Mouse (Mus musculus): Measurements from ENCODE around the gene Nufip2.
A peak's percentile ranks its signal among the peaks of the same experiment; 100 is the strongest.
"Not testable (repeated sequence)": the region's sequence is repeated elsewhere in the genome, so short reads cannot be mapped to it uniquely, and the experiment has no call there.

The Nufip2 gene

DNA sequence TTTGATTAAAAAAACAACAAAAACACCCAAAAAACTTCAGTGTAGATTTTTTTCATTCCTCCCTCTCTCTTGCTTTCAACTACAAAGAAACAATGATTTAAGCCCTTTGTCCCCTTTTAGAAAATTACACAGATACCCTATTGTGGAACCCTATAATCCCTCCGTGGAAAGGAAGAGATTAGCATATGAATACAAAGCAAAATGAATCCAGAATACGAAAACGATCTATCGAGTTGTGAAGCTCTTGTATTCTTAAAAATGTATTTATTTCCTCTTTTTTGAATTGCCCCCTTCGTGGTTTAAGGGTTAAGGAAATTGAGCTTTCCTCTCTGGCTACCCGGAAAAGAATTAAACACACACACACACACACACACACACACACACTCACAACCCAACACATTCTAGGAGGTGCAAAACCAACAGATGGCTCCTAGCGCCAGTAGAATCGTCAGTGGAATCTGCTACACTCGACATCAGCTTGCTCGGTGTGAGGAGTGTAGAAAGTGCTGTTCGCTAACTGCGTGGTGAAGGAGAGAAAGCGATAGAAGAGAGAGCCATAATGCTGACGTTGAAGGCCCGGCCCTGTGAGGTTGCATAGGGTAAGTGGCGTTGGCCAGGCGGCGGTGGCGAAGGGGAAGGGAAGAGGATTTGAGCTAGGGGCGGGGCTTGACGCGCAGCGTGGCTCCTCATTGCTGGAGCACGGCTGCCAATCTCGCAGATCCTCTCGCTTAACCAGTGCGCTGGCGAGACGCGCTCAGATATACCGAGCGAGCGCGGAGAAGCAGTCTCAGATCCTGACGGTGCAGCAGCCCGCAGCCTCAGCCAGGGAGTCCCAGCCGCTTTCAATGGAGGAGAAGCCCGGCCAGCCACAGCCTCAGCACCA lies at the start of gene Nufip2:
Gene Nufip2 (plus strand): TSS at position 773 of the 883 bp plus-strand sequence.
- peak; percentile 99 to 100 for DNase-seq

DNA sequence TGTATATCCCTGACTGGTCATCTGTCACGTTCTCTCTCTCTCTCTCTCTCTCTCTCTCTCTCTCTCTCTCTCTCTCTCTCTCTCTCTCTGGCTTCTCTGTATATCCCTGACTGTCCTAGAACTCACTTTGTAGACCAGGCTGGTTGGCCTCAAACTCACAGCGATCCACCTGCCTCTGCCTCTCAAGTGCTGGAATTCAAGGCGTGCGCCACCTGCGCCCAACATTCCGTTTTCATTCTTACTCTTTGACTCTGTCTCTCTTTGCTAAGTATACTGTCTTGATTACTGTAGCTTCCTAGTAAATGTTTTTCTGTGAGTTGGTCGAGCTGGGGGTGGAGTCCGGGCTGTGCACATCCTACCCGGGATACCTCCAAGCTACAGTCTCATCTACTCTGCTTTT lies 44.6 kb upstream of the Nufip2 start:
- DNase-seq, result no peak

DNA sequence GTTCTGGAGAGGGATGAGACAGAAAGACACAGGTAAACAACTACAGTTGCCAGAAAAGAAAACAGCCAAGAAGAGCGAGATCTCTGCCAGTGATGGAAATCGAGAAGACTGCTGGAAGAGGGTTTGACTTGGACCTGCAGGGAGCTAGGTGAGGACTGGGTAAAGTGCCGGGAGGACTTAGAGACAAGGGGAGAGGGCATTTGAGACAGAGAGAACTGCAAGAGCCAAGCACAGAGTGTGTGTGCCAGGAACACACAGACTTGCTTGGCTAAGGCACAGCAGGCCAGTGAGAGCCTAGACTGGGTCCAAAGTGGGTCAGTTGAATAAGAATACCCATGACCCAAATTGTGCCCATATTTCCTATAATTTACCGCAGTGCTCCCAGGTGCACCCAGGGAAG lies 40.5 kb upstream of the Nufip2 start:
- DNase-seq, result no peak

DNA sequence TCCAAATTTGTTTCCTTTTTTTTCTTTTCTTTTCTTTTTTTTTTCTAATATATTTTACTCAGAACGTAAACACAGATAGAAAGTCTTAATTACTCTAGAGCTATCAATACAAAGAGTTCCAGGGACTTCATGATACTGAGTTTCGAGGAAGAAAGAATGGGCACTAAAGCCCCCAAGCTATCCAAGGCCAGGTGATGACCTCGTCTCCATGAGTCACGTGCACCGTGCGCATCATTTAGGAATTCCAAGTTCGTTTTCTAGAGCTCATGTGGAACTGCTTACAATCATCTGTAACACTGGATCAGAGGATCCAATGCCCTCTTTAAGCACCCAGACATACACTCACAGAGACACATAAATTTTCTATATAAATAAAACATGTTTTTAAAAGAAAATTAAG lies 37.1 kb upstream of the Nufip2 start:
- DNase-seq, result no peak

DNA sequence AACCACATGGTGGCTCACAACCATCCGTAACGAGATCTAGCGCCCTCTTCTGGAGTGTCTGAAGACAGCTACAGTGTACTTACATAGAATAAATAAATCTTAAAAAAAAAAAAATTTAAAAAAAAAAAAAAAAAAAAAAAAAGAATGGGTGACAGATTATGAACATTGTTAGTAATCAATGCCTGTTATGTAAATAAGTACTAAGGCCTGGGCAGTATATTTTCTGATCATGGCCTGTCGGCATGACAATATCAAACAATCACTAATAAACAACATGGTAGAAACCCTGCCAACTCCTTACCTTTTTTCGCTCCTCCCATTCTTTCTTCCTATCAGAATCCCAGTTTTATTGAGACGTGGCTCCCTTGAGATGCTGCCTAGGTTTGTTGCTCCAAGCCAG lies 33.5 kb upstream of the Nufip2 start:
- no peak for DNase-seq

DNA sequence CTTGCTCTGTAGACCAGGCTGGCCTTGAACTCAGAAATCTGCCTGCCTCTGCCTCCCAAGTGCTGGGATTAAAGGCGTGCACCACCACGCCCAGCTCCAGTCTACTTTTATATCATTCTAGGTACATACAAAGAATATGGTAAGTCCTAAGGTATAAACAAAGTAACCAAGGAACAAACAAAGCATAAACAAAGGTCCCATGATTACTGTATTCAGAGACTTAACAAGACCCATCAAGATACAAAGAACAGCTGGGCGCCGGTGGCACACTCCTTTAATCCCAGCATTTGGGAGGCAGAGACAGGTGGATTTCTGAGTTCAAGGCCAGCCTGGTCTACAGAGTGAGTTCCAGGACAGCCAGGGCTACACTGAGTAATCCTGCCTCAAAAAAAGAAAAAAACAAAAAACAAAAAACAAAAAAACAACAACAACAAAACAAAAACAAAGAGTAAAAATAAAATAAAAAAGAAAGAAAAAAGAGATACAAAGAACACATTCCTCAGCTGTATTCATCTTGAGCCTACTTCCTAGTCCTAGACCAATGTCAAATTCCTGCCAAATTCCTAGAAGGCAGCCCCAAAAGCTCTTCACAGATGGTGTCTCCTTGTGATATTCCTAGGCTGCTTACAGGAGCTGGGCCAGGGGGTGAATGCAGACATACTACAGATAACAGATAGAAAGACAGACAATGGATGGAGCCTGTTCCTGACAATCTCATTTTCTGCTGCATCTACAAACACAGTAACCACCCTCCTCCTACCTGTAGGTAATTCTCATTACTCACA lies 32.4 kb upstream of the Nufip2 start:
- DNase-seq, result not testable (repeated sequence)

DNA sequence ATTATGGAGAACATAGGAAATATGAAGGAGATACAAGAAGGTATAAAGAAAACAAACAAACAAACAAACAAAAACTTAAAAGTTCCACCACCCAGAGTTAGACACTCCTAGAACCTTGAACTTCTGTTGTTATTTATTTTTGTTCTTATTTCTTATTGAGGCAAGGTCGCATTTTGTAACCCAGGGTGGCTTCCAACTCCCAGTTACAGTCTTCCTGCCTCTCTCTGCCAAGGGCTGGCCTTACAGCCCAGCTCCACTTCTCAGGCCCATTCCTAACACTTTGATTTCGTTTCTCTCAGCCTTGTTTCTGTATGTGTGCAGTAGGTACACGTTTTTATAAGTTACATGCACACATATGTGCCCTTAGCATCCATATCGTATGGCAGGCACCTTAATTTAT lies 26.0 kb upstream of the Nufip2 start:
- DNase-seq, result no peak

DNA sequence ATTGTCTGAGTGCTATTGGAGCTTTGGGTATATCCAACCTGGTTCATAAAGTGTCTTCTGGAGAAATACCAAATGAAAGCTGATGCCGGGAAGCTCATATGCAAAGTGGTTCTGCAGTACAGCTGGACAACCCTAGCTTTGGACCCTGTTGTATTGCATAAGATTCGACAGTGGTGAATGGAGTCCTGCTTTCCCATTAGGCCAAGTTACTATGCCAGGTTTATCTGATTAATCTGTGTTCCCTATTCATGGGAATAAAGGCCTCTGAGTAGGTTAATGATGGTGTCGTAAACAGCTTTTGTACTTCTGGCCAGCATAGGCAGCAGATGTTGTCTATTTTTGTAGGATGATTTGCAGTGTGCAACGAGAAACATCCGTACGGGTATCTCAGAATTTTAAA lies 22.3 kb upstream of the Nufip2 start:
- DNase-seq, result no peak

DNA sequence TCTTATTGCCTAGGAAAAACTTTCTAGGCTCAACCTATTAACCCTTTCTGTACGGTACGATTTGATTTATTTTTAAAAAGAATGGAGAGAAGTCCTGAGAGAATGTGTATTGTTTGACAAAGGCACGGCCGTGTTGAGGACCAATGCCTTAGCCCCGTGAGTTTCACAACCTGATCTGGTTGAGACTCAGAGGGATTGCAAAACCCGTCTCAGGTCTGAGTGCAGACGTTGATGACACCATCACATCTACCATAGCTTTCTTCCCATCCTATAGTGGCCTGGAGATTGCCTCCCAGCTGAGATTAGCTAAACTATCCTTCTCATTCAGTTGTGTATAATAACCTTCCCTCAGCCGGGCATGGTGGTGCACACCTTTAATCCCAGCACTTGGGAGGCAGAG lies 21.9 kb upstream of the Nufip2 start:
- no peak for DNase-seq

DNA sequence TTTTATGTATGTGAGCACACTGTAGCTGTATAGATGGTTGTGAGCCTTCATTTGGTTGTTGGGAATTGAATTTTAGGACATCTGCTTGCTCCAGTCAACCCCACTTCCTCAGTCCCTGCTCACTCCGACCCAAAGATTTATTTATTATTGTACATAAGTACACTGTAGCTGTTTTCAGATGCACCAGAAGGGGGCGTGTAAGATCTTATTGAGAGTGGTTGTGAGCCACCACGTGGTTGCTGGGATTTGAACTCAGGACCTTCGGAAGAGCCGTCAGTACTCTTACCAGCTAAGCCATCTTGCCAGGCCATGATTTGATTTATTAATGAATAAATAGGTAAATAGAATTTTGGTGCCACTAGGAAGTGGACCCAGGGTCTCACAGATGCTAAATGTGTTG lies 20.6 kb upstream of the Nufip2 start:
- DNase-seq, result peak in 1 of 2 experiments; percentile 15

DNA sequence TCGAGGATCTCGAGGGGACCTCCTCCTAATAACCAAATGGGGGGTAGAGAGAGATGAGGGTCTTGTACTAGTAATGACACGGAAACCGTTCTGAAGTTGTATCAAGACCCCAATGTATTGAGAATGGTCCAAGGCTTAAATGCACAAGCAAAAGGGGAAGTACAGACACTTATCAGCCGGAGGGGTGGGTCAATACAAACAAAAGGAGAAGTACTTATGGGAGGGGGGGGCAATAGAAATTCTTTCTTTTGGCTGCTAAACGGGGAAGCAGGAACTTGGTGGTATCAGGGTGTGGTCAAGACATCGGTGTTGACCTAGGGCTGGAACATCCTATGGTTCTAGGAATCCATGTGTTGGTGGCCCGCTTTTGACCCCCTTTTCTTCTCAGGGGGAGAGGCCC lies 19.2 kb upstream of the Nufip2 start:
- not testable (repeated sequence) for DNase-seq

DNA sequence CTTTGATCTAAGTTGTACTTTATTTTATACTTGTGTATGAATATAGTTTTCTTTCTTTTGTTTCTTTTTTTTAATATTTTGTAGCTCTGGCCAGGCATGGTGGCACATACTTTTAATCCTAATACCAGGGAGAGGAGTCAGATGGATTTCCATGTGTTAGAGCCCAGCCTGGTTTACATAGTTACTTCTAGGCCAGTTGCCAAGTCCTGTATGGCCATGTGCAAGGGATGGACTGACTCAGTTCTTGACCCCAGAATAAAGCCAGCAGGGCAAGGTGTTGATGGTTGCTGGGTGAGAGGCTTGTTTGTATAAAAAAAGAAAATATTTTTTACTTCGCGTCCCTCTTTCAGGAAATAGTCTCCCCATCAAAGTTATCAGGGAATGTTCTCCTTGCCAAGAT lies 13.2 kb upstream of the Nufip2 start:
- DNase-seq, result no peak

DNA sequence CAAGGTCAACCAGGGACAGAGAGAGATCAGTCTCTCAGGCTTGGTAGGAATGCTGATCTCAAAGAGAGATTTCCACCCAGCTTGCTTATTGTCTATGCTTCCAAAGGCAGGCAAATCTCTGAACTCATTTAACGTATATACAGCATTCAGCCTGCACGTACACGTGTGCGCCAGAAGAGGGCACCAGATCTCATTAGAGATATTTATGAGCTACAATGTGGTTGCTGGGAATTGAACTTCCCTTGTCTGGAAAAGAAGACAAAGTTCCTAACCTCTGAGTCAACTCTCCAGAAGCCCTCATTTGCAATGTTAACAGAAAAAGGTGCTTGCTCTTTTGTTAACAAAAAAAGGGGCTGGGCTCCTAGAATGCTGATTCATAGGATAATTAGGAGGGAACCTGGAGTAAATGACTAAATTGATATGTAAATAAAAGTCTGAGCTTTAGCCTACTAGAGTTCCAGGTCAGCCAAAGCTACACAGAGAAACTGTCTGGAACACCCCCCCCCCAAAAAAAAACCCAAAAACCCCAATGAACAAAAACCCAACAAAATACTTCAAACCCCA lies 12.4 kb upstream of the Nufip2 start:
- DNase-seq, result no peak

DNA sequence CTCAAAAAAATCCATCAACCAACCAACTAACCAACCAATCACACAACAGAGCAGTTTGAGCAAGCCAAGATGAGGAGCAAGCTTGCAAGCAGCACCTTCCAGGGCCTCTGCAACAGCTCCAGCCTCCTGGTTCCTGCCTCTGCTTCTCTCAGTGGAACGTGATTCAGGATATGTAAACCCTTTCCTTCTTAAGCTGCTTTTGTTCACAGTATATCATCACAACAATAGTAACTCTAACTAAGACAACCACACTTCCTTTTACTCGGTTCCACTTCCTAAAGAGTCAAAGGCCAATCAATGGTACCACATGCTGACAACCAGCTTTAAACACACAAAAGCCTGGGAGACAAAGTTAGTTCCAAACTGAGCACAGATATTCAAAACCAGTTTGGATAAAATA lies 5.9 kb upstream of the Nufip2 start:
- no peak for DNase-seq

DNA sequence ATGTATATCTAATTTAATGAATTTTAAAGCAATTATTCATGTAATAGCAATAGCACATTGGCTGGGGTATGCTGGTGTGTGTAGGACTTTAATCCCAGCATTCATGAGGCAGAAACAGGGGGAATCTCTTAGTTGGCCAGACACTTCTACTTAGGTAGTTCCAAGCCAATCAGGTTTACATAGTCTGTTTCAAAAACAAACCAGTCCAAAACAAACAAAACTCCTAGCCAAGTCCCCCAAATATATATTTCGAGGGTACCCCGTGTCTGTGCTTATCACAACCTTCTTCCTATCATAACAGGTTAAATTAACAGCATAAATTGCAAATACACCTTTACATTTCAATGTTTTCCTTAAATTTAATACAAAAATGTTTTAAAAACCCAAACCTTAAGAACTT lies 1.1 kb upstream of the Nufip2 start:
- no peak for DNase-seq

DNA sequence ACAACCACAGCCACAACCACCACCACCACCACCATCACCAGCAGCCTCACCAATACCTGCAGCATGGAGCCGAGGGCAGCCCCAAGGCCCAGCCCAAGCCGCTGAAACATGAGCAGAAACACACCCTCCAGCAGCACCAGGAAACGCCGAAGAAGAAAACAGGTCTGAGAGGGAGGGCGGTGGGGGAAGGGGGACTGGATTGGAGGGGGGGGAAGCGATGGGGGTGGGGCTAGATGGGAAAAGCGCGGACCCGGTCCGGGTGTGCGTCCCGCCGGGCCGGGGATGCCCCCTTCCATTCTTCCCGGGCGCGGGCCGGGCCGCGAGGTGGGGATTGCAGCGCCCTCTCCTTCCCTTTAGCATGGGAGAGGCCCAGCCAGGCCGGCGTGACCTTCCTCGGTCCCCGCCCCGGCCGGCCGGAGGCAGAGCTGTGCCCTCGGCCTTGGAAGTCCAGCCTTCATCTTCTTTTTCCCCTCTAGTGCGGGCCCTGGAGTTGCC lies 438 bp downstream of the Nufip2 start:
- peak in 1 of 2 experiments; percentile 61 for DNase-seq

DNA sequence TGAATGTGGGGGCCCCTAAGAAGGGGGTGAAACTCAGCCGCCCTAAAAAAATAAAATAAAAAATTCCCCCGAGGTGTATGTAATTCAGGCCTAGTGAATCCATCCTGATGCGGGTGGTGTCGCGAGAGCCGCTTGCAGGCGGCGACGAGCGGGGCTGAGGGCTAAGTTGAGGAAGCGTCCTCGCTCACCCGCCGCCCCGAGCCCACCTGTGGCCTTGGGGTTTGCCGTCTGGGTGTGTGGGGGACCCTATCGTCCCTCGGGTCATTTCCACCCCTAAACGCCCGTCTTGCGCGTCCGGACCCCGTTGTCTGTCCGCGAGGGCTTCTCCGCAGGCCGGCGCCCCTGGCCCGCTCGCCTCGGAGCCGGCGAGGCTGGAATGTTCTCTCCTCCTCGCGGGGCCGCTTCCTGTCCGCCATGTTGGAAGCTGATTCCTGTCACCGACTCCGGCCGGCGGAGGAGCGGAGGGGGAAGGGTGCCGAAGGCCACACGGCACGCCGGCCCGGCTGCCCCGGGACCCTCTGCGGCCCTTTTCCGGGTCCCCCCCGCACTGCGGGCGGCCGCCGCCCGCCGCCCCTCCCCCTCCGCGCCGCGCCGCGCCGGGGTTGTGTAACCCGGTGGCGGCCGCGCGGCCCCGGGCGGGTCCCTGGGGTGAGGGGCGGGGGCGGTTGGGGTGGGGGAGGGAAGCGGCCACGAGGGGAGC lies 1.0 kb downstream of the Nufip2 start:
- peak; percentile 67 to 84 for DNase-seq

DNA sequence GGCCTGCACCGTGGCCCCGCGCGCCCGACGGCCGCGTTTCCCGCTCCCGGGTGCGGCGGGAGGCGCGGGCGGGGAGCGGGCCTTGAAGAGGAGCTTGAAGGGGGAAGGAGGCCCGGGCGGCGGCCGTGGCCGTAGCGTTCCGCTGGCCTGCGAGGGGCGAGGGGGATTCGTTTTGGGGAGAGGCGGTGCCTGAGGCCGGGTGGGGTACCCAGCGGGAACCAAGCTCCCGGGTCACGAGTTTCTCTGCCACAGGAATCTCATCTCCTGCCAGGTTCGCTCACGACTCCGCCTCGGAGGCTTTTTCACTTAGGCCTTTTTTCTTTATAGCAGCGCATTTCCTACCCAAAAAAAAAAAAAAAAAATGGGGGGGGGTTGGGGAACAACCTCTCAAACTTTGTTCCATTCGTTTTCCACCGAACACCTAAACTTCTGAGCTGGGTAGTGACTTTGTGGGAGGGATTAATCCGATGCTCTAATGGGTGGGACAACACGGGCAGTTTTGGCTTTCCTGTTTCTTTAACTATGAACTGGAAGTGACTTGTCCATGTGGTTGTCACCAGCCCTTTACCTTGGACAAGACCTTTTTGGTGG lies 1.7 kb downstream of the Nufip2 start:
- DNase-seq, result peak; percentile 56 to 59

DNA sequence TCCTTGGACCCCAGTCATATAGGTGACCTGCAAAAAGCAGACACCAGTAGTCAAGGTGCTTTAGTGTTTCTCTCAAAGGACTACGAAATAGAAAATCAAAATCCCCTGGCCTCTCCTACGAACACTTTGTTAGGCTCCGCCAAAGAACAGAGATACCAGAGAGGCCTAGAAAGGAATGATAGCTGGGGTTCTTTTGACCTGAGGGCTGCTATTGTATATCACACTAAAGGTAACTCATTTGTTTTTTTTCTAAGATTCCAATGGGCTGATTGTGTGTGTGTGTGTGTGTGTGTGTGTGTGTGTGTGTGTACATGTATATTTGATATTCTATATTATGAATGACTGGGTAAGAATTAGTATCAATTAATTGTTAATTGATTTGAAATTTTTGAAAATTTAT lies 7.1 kb downstream of the Nufip2 start:
- DNase-seq, result no peak

DNA sequence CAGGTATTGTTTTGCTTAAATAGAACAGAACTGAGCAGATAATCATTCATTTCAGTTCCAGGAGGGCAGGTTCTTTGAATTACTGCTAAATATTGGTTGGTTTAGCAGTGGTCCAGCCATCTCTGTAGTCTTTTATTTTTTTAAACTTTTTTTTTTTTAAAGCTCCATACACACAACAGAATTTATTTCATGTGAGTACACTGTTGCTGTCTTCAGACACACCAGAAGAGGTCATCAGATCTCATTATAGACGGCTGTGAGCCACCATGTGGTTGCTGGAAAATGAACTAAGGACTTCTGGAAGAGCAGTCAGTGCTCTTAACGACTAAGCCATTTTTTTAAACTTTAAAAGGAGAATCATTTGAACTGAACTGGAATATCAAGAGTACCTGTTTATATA lies 11.3 kb downstream of the Nufip2 start:
- DNase-seq, result no peak

DNA sequence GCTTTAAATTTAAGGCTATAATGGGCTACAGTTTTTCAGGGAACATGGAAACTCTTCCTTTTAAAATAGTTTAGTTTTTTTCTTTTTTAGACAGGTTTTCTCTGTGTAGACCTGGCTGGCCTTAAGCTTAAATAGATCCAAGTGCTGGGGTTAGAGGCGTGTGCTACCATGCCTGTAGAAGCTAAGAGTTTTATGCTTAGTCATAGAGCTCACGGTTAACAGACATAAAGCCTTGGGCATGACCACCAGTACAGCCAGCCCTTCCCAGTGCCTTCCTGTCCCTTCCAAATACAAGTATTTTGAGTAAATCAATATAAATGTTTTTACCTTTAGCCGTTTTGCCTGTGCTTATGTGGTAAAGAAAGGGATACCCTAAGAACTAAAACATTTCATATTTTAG lies 20.0 kb downstream of the Nufip2 start:
- no peak for DNase-seq

DNA sequence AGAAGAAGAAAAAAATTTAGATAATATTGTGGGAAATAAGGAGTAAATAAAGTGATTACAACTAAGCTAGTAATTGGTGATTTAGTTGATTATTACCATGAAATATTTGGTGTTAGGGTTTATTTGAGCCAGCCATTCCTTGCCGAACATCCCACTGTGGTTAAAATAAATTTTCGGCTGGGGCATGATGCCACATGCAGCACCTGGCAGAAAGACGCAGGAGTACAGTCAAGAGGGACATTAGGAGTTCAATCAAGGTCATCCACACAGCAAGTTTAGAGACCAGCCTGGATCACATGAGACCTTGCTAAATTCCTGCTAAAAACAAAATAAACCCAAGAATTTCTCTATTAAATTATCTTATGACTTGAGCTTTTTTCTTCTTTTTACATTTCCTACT lies 23.1 kb downstream of the Nufip2 start:
- no peak for DNase-seq

DNA sequence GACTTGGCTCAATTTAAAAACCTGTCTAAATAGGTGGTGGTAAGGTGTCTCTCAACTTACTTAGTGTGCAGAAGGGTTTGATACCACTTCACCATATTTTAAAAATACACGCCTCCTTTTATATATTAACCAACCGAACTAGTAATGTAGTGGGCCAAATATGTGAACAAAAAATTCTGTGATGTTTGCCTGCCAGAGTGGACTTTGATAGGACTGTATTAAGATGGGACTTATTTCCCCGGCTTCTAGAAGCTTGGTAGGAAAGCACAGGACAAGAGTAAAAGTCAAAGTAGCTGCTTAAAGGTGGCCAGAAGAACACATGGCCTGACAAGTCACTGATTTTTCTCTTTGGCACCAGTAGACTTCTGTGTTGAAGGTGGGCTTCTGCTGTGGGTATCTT lies 27.8 kb downstream of the Nufip2 start:
- peak in 1 of 2 experiments; percentile 35 for DNase-seq

All from kidney, postnatal 36 days (tissue).